Mouse (Mus musculus): ENCODE data around the gene Parp4. TPM values are rescaled to one million over a fixed set of nuclear protein-coding genes. Genes with fewer than 3 reads are reported as not detected.

Parp4 gene
- polyA plus RNA-seq, 1 experiment = 28.4 TPM

DNA sequence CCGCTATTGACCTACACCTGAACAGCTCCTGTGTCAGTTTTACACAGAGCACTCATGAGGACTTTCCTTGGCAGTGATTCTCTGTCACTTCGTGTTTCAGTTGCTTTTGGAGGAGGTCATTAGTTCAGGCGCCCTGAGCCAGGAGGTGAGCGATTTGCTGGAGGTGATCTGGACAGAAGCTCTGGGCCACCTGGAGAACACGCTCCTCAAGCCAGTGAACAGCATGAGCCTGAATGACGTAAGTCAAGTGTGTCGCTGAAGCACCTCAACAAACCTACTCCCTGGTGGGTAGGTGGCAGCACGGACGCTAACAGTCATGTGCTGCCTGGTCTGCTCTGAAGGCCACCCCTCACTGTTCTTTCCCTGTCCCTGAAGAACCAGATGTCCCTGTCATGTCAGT is 16.8 kb downstream of the Parp4 start:
- H3K4me1 ChIP-seq (ENCODE audit: control insufficient read depth, insufficient read depth, low read length) = no peaks in the 10 kb centered on the region; the same call in 1 of the 2 replicates
- no peak overlapping the region for H3K4me3 ChIP-seq (replicated peaks; ENCODE audit: control insufficient read depth, low read depth, low read length)
- 92% methylated on average over 9 of the region's 9 CpGs for WGBS
- no peak overlapping the region for H3K27ac ChIP-seq (ENCODE audit: control insufficient read depth, insufficient read depth, low read depth, low read length, poor library complexity)
- TF ChIP-seq CTCF (IDR thresholded peaks at IDR 0.05; ENCODE audit: control insufficient read depth, insufficient read depth, low read length) (no peak), POLR2A (IDR thresholded peaks at IDR 0.05; ENCODE audit: borderline replicate concordance, control insufficient read depth, low read depth, low read length) (no peak)

DNA sequence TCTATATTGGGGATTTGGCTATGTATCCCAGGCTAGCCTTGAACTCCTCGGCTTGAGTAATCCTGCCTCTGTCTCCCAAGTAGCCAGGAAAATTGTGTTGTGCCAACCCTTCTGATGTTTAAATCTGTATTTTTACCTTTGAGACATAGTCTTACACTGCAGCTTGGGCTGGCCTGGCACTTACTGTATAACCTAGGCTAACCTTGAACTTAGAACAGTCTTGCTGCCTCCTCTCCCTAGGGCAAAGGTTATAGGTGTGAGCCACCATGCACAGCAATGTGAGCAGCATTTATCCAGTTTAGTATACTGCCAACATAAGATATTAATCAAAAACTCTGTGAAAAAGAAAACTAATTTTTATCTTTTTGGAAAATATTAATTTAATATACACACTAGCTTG is 19.4 kb downstream of the Parp4 start:
- Histone ChIP-seq H3K27ac (ENCODE audit: control insufficient read depth, insufficient read depth, low read depth, low read length, poor library complexity) (no peak overlapping the region), H3K4me3 (replicated peaks; ENCODE audit: control insufficient read depth, low read depth, low read length) (no peak overlapping the region), H3K4me1 (ENCODE audit: control insufficient read depth, insufficient read depth, low read length) (no peaks in the 10 kb centered on the region; the same call in 1 of the 2 replicates)
- 100% methylated on average over 1 of the region's 1 CpGs for WGBS
- no peak for TF ChIP-seq POLR2A (IDR thresholded peaks at IDR 0.05; ENCODE audit: borderline replicate concordance, control insufficient read depth, low read depth, low read length)
- no peak for TF ChIP-seq CTCF (IDR thresholded peaks at IDR 0.05; ENCODE audit: control insufficient read depth, insufficient read depth, low read length)

DNA sequence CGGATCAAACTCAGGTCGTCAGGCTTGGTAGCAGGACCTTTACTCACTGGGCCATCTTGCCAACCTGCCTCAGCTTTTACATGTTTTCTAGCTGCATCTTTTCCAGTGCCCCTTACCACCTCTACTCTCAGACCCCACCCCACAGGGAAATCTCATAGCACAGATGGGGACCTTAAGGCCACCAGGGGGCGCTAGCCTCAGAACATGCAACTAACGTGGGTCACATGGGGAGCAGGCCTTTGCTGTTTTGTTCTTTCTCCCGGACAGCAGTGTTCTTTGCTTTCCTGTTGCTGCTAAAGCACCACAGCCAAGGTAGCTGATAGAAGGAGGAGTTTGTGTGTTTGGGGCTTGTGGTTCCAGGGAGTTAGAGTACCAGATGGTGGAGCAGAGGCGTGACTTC is 23.3 kb downstream of the Parp4 start:
- Histone ChIP-seq H3K4me1 (ENCODE audit: control insufficient read depth, insufficient read depth, low read length) (no peaks in the 10 kb centered on the region; the same call in 1 of the 2 replicates), H3K27ac (ENCODE audit: control insufficient read depth, insufficient read depth, low read depth, low read length, poor library complexity) (no peak overlapping the region), H3K4me3 (replicated peaks; ENCODE audit: control insufficient read depth, low read depth, low read length) (no peak overlapping the region)
- no peak for TF ChIP-seq POLR2A (IDR thresholded peaks at IDR 0.05; ENCODE audit: borderline replicate concordance, control insufficient read depth, low read depth, low read length)
- TF ChIP-seq CTCF (IDR thresholded peaks at IDR 0.05; ENCODE audit: control insufficient read depth, insufficient read depth, low read length) = peak; percentile 88
- 56% methylated on average over 6 of the region's 6 CpGs for WGBS

DNA sequence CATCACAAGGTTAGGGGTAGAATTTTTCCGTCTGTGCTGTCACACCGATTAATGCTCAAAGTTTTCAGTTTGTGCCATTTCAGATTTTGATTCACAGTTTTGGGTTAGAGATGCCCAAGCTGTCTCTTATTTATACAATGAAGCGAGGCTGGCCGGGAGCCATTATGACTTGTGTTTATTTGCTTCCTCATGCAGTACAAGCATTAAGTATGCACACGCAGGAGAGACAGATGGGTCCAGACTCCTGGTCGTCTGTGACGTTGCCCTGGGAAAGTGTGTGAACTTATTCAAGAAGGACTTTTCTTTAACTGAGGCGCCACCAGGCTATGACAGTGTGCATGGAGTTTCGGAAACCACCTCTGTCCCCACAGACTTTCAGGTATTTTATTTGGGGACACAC is 26.6 kb downstream of the Parp4 start:
- WGBS = 89% methylated on average over 9 of the region's 9 CpGs
- no peaks in the 10 kb centered on the region for H3K4me1 ChIP-seq (ENCODE audit: control insufficient read depth, insufficient read depth, low read length)
- no peak for TF ChIP-seq POLR2A (IDR thresholded peaks at IDR 0.05; ENCODE audit: borderline replicate concordance, control insufficient read depth, low read depth, low read length)
- TF ChIP-seq CTCF (IDR thresholded peaks at IDR 0.05; ENCODE audit: control insufficient read depth, insufficient read depth, low read length) = no peak
- no peak overlapping the region for H3K27ac ChIP-seq (ENCODE audit: control insufficient read depth, insufficient read depth, low read depth, low read length, poor library complexity)
- no peak overlapping the region for H3K4me3 ChIP-seq (replicated peaks; ENCODE audit: control insufficient read depth, low read depth, low read length)

DNA sequence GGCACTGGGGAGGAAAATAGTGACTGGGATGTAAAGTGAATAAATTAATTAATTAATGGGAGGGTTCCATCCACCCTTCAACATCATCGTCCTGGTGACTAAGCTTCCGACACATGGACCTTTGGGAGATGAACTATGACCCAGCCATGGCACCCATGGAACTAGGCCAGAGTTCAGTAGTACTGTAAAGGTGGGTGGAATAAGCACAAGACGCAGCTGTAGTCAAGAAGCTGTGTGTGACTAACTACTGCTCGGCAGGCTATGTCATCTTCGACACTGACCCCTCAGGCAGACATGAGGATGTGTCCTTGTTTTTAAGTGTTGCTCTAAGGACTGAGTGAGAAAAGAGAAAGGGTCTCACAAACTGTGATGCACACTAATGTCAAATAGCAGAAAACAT is 29.0 kb downstream of the Parp4 start:
- Histone ChIP-seq H3K4me1 (ENCODE audit: control insufficient read depth, insufficient read depth, low read length) (no peaks in the 10 kb centered on the region), H3K4me3 (replicated peaks; ENCODE audit: control insufficient read depth, low read depth, low read length) (no peak overlapping the region), H3K27ac (ENCODE audit: control insufficient read depth, insufficient read depth, low read depth, low read length, poor library complexity) (no peak overlapping the region)
- no peak for TF ChIP-seq POLR2A (IDR thresholded peaks at IDR 0.05; ENCODE audit: borderline replicate concordance, control insufficient read depth, low read depth, low read length)
- TF ChIP-seq CTCF (IDR thresholded peaks at IDR 0.05; ENCODE audit: control insufficient read depth, insufficient read depth, low read length) = no peak
- 89% methylated on average over 5 of the region's 5 CpGs for WGBS

DNA sequence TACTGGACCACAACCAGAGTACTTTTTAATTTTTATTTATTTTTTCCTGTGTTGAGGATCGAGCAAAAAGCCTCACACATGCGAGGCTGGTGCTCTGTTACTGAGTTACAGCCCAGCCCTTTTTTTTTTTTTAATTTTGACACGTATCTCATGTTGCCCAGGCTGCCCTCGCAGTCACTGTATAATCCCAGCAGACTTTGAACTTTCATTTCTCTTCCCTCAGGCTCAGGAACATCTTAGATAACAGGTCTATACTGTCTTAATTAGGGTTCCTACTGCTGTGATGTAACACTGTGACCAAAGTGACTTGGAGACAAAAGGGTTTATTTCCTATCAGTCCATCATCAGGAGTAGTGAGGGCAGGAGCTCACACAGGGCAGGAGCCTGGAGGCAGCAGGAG is 29.7 kb downstream of the Parp4 start:
- H3K4me1 ChIP-seq (ENCODE audit: control insufficient read depth, insufficient read depth, low read length) = no peaks in the 10 kb centered on the region
- H3K27ac ChIP-seq (ENCODE audit: control insufficient read depth, insufficient read depth, low read depth, low read length, poor library complexity) = no peak overlapping the region
- no peak overlapping the region for H3K4me3 ChIP-seq (replicated peaks; ENCODE audit: control insufficient read depth, low read depth, low read length)
- WGBS = 84% methylated on average over 4 of the region's 4 CpGs
- TF ChIP-seq POLR2A (IDR thresholded peaks at IDR 0.05; ENCODE audit: borderline replicate concordance, control insufficient read depth, low read depth, low read length) (no peak), CTCF (IDR thresholded peaks at IDR 0.05; ENCODE audit: control insufficient read depth, insufficient read depth, low read length) (no peak)

DNA sequence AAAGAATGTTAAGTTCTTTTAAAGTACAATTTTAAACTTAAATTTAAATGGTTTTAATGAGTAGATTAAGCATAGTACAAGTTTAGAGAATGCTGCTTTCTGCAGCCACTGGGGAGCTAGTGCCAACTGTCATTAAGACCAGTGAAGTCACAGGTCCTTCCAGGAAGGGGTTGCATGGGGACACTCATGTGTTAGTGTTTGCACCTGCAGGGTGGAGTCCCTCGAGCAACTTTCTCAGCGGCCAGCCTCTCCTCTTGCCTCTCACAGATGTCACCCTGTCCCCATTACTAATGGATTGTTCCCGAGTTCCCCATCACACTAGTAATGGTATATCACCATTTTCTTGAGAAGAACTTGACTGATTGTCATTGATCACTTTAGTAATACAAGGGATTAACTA is 37.8 kb downstream of the Parp4 start:
- Histone ChIP-seq H3K4me3 (replicated peaks; ENCODE audit: control insufficient read depth, low read depth, low read length) (no peak overlapping the region), H3K27ac (ENCODE audit: control insufficient read depth, insufficient read depth, low read depth, low read length, poor library complexity) (no peak overlapping the region), H3K4me1 (ENCODE audit: control insufficient read depth, insufficient read depth, low read length) (no peaks in the 10 kb centered on the region)
- WGBS = 84% methylated on average over 3 of the region's 3 CpGs
- TF ChIP-seq POLR2A (IDR thresholded peaks at IDR 0.05; ENCODE audit: borderline replicate concordance, control insufficient read depth, low read depth, low read length) = no peak
- TF ChIP-seq CTCF (IDR thresholded peaks at IDR 0.05; ENCODE audit: control insufficient read depth, insufficient read depth, low read length) = no peak

DNA sequence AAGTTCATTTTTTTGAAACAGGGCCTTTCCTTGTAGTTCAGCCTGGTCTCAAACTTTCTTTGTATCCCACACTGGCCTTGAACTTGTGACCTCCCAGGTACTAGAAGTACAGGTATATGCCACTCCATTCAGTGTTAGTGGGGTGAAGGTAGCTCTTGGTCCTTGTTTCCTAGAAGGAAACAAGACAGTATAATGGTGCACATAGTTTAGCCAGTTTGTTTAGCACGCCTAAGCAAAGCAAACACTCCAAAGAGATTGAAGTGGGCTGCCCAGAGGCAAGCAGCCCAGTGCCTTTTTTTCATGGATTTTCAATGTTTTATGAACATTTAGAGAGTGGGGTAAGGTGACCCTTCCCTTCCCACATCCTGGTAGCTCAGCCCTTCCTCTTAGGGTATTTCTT is 42.1 kb downstream of the Parp4 start:
- no peak overlapping the region for H3K27ac ChIP-seq (ENCODE audit: control insufficient read depth, insufficient read depth, low read depth, low read length, poor library complexity)
- no peak overlapping the region for H3K4me3 ChIP-seq (replicated peaks; ENCODE audit: control insufficient read depth, low read depth, low read length)
- H3K4me1 ChIP-seq (ENCODE audit: control insufficient read depth, insufficient read depth, low read length) = no peaks in the 10 kb centered on the region
- 77% methylated on average over 1 of the region's 1 CpGs for WGBS
- TF ChIP-seq POLR2A (IDR thresholded peaks at IDR 0.05; ENCODE audit: borderline replicate concordance, control insufficient read depth, low read depth, low read length) = no peak
- TF ChIP-seq CTCF (IDR thresholded peaks at IDR 0.05; ENCODE audit: control insufficient read depth, insufficient read depth, low read length) = no peak

DNA sequence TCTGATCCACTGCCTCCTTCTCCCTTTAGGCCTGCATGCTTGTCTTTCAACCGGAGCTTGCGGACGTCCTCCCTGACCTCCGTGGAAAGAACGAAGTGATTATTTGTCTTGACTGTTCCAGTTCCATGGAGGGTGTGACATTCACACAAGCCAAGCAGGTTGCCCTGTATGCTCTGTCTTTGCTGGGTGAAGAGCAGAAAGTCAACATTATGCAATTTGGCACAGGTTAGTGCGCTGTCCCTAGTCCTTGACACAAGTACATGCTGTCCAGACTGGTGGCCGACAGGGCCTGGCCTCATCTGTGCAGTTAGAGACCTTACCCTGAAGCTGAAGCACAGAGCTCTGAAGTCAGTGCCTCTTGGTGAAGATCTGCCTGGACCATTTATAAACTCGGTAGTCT is 45.0 kb downstream of the Parp4 start:
- 91% methylated on average over 8 of the region's 8 CpGs for WGBS
- H3K4me1 ChIP-seq (ENCODE audit: control insufficient read depth, insufficient read depth, low read length) = no peaks in the 10 kb centered on the region
- no peak overlapping the region for H3K27ac ChIP-seq (ENCODE audit: control insufficient read depth, insufficient read depth, low read depth, low read length, poor library complexity)
- TF ChIP-seq POLR2A (IDR thresholded peaks at IDR 0.05; ENCODE audit: borderline replicate concordance, control insufficient read depth, low read depth, low read length) (no peak), CTCF (IDR thresholded peaks at IDR 0.05; ENCODE audit: control insufficient read depth, insufficient read depth, low read length) (no peak)
- H3K4me3 ChIP-seq (replicated peaks; ENCODE audit: control insufficient read depth, low read depth, low read length) = no peak overlapping the region
